Mouse (Mus musculus): ENCODE measurements around the gene Zmynd8. TPM values are rescaled to one million over a fixed set of nuclear protein-coding genes. Genes with fewer than 3 reads are reported as not detected.

Gene Zmynd8
- total and polyA plus RNA-seq, 2 experiments from 2014 or later, result 35.3 to 48.1 TPM

- Histone ChIP-seq H3K36me3 (replicated peaks; ENCODE audit: control insufficient read depth, insufficient read depth, low read length) (no peaks in the 10 kb centered on the region), H3K4me3 (ENCODE audit: low read depth, low read length) (no peak overlapping the region), H3K4me2 (ENCODE audit: low read depth, low read length) (no peak overlapping the region), H3K27me3 (ENCODE audit: control insufficient read depth, insufficient read depth, low read length) (0 out of 2 replicates have a peak, but pooled peaks cover 4% of the 10 kb centered on the region), H3K4me1 (ENCODE audit: control insufficient read depth, insufficient read depth) (no peaks in the 10 kb centered on the region), H3K9ac (replicated peaks; ENCODE audit: low read depth, low read length) (no peak overlapping the region), H3K27ac (ENCODE audit: low read depth) (no peak overlapping the region), H3K9me3 (replicated peaks; ENCODE audit: control insufficient read depth, low read length) (no peaks in the 10 kb centered on the region)
- ATAC-seq (ENCODE audit: insufficient read depth, low read depth), result no peak
- no peak for DNase-seq (ENCODE audit: low spot score)
- TF ChIP-seq EP300 (IDR thresholded peaks at IDR 0.05; ENCODE audit: low read depth), result no peak
- no peak for TF ChIP-seq CTCF (IDR thresholded peaks at IDR 0.05; ENCODE audit: low read depth)
- 48% methylated on average over 5 of the region's 5 CpGs for WGBS
Measured at GRCm38 (mm10) chr2:165740381-165740780, 158.4 kb downstream of the Zmynd8 start.

GRCm38 (mm10) chr2:165736297-165736696 is 162.5 kb downstream of the Zmynd8 start:
- Histone ChIP-seq H3K36me3 (replicated peaks; ENCODE audit: control insufficient read depth, insufficient read depth, low read length) (no peaks in the 10 kb centered on the region), H3K4me2 (ENCODE audit: low read depth, low read length) (no peak overlapping the region), H3K27ac (ENCODE audit: low read depth) (no peak overlapping the region), H3K27me3 (ENCODE audit: control insufficient read depth, insufficient read depth, low read length) (0 out of 2 replicates have a peak, but pooled peaks cover 4% of the 10 kb centered on the region), H3K9me3 (replicated peaks; ENCODE audit: control insufficient read depth, low read length) (no peaks in the 10 kb centered on the region), H3K4me3 (ENCODE audit: low read depth, low read length) (no peak overlapping the region), H3K9ac (replicated peaks; ENCODE audit: low read depth, low read length) (no peak overlapping the region), H3K4me1 (ENCODE audit: control insufficient read depth, insufficient read depth) (no peaks in the 10 kb centered on the region)
- WGBS, result 41% methylated on average over 2 of the region's 2 CpGs
- DNase-seq (ENCODE audit: low spot score), result no peak
- TF ChIP-seq EP300 (IDR thresholded peaks at IDR 0.05; ENCODE audit: low read depth) (no peak), CTCF (IDR thresholded peaks at IDR 0.05; ENCODE audit: low read depth) (no peak)
- ATAC-seq (ENCODE audit: insufficient read depth, low read depth), result no peak

Small RNA genes within 50 kb of the gene (microRNA-seq; reads per million reads assigned to microRNA genes)
- gene Gm22692, result not detected

Other genes starting within 250 kb of the Zmynd8 start
- gene Ncoa3, start 93.6 kb upstream of the Zmynd8 start, total RNA-seq (2014; rRNA removed; ENCODE audit: low replicate concordance), result 17.7 and 48.7 TPM in 2 replicates
- gene Ncoa3, start 93.6 kb upstream of the Zmynd8 start, polyA plus RNA-seq (2015; fragmentation: Nextera tagmentation; extraction: Ambion mirVana), result 5.8 and 6.2 TPM in 2 replicates

All from heart, postnatal 0 days (tissue).